Mouse (Mus musculus) embryonic facial prominence, embryonic 13.5 days (tissue): Measurements from ENCODE around the gene Trio. TPM values are rescaled to one million over a fixed set of nuclear protein-coding genes. Genes with fewer than 3 reads are reported as not detected.
A peak's percentile ranks its signal among the peaks of the same experiment; 100 is the strongest.

ENCODE experiments used
- ATAC-seq: fragments of 200-750 bp; cut with Nextera tagmentation; 2 replicates; pipeline ENCODE4 v1.8.0; 2017; ENCODE audit warnings: low read depth; ENCODE audit not compliant: insufficient number of reproducible peaks, insufficient read depth, low FRiP score, low TSS enrichment
- H3K27ac ChIP-seq: fragments of 300-500 bp; sonication (generic); 2 replicates; pipeline ENCODE4 v1.5.1; 2015; ENCODE audit warnings: moderate library complexity, mild to moderate bottlenecking, inconsistent platforms
- H3K27me3 ChIP-seq: fragments of 300-500 bp; sonication (generic); 2 replicates; pipeline ENCODE4 v1.6.1; 2015; ENCODE audit warnings: mild to moderate bottlenecking, inconsistent platforms
- H3K36me3 ChIP-seq: fragments of 300-500 bp; sonication (generic); 2 replicates; pipeline ENCODE4 v1.6.1; 2015; ENCODE audit warnings: mild to moderate bottlenecking, inconsistent platforms
- H3K4me1 ChIP-seq: fragments of 300-500 bp; sonication (generic); 2 replicates; pipeline ENCODE4 v1.6.1; 2015; ENCODE audit warnings: inconsistent platforms
- H3K4me2 ChIP-seq: fragments of 300-500 bp; sonication (generic); 2 replicates; pipeline ENCODE4 v1.6.1; 2015; ENCODE audit warnings: moderate library complexity, mild to moderate bottlenecking, inconsistent platforms
- H3K4me3 ChIP-seq: fragments of 300-500 bp; sonication (generic); 2 replicates; pipeline ENCODE4 v1.5.1; 2015; ENCODE audit warnings: mild to moderate bottlenecking, inconsistent platforms
- H3K9ac ChIP-seq: fragments of 300-500 bp; sonication (generic); 2 replicates; pipeline ENCODE4 v1.6.1; 2015; ENCODE audit warnings: mild to moderate bottlenecking, inconsistent platforms
- H3K9me3 ChIP-seq: fragments of 300-500 bp; sonication (generic); 2 replicates; pipeline ENCODE4 v1.6.1; 2016; ENCODE audit warnings: inconsistent platforms
- WGBS: fragments of 180-500 bp; shearing (Covaris S2); methylation state at CpG from one replicate; pipeline ENCODE4 v1.1.7; 2015; ENCODE audit warnings: mixed read lengths; 5-methylcytosine and 5-hydroxymethylcytosine counted together
- polyA plus RNA-seq: library from polyadenylated mRNA; unstranded; fragments of >200 nt; fragmentation: Nextera tagmentation; extraction: Ambion mirVana; gene quantifications from 2 replicates; pipeline ENCODE4 v1.2.1, GENCODE M21; 2015

Gene Trio
- polyA plus RNA-seq, 1 experiment from 2014 or later = 48.8 TPM

GRCm38 (mm10) chr15:27866471-27866870 is 159.2 kb downstream of the Trio start:
- Histone ChIP-seq H3K36me3 (peaks cover 44% of the 10 kb centered on the region), H3K4me3 (no peak overlapping the region), H3K9ac (no peak overlapping the region), H3K4me2 (no peak overlapping the region), H3K9me3 (no peaks in the 10 kb centered on the region), H3K27ac (no peak overlapping the region), H3K4me1 (peaks cover 3% of the 10 kb centered on the region; the same call in 1 of the 2 replicates), H3K27me3 (no peaks in the 10 kb centered on the region)
- WGBS = 69% methylated on average over 4 of the region's 4 CpGs
- ATAC-seq = no peak

GRCm38 (mm10) chr15:27866053-27866452 is 159.6 kb downstream of the Trio start:
- no peak for ATAC-seq
- H3K27me3 ChIP-seq = no peaks in the 10 kb centered on the region
- no peaks in the 10 kb centered on the region for H3K9me3 ChIP-seq
- 75% methylated on average over 6 of the region's 6 CpGs for WGBS
- H3K27ac ChIP-seq = no peak overlapping the region
- H3K36me3 ChIP-seq = peaks cover 45% of the 10 kb centered on the region
- no peak overlapping the region for H3K4me3 ChIP-seq
- no peak overlapping the region for H3K9ac ChIP-seq
- H3K4me2 ChIP-seq = no peak overlapping the region
- H3K4me1 ChIP-seq = peaks cover 3% of the 10 kb centered on the region; the same call in 1 of the 2 replicates

GRCm38 (mm10) chr15:27864397-27864796 is 161.3 kb downstream of the Trio start:
- H3K36me3 ChIP-seq = peaks cover 48% of the 10 kb centered on the region
- H3K9me3 ChIP-seq = no peaks in the 10 kb centered on the region
- WGBS = 94% methylated on average over 6 of the region's 6 CpGs
- no peak overlapping the region for H3K9ac ChIP-seq
- H3K27me3 ChIP-seq = no peaks in the 10 kb centered on the region
- ATAC-seq = no peak
- peaks cover 3% of the 10 kb centered on the region; the same call in 1 of the 2 replicates for H3K4me1 ChIP-seq
- H3K4me2 ChIP-seq = no peak overlapping the region
- H3K27ac ChIP-seq = no peak overlapping the region
- H3K4me3 ChIP-seq = no peak overlapping the region

GRCm38 (mm10) chr15:27862949-27863348 is 162.7 kb downstream of the Trio start:
- Histone ChIP-seq H3K27ac (no peak overlapping the region), H3K9me3 (no peaks in the 10 kb centered on the region), H3K27me3 (no peaks in the 10 kb centered on the region), H3K4me2 (no peak overlapping the region), H3K4me3 (no peak overlapping the region), H3K36me3 (peaks cover 43% of the 10 kb centered on the region), H3K9ac (no peak overlapping the region), H3K4me1 (peaks cover 8% of the 10 kb centered on the region; the same call in 1 of the 2 replicates)
- WGBS = 82% methylated on average over 11 of the region's 11 CpGs
- no peak for ATAC-seq

- Histone ChIP-seq H3K9me3 (no peaks in the 10 kb centered on the region), H3K27ac (no peak overlapping the region), H3K36me3 (peaks cover 49% of the 10 kb centered on the region), H3K4me3 (no peak overlapping the region), H3K4me2 (no peak overlapping the region), H3K9ac (no peak overlapping the region), H3K4me1 (peaks cover 13% of the 10 kb centered on the region; the same call in 1 of the 2 replicates), H3K27me3 (no peaks in the 10 kb centered on the region)
- no peak for ATAC-seq
- 91% methylated on average over 14 of the region's 14 CpGs for WGBS
Measured at GRCm38 (mm10) chr15:27860439-27860838, 165.2 kb downstream of the Trio start.

- Histone ChIP-seq H3K4me2 (no peak overlapping the region), H3K27me3 (no peaks in the 10 kb centered on the region), H3K4me1 (peaks cover 17% of the 10 kb centered on the region; the same call in 1 of the 2 replicates), H3K4me3 (no peak overlapping the region), H3K36me3 (peaks cover 48% of the 10 kb centered on the region), H3K9me3 (no peaks in the 10 kb centered on the region), H3K9ac (no peak overlapping the region), H3K27ac (no peak overlapping the region)
- no peak for ATAC-seq
- WGBS = 76% methylated on average over 1 of the region's 1 CpGs
Measured at GRCm38 (mm10) chr15:27859590-27859989, 166.1 kb downstream of the Trio start.

GRCm38 (mm10) chr15:27859115-27859514 is 166.5 kb downstream of the Trio start:
- Histone ChIP-seq H3K27me3 (no peaks in the 10 kb centered on the region), H3K4me2 (no peak overlapping the region), H3K4me1 (peaks cover 19% of the 10 kb centered on the region; the same call in 1 of the 2 replicates), H3K27ac (no peak overlapping the region), H3K9me3 (no peaks in the 10 kb centered on the region), H3K9ac (no peak overlapping the region), H3K36me3 (peaks cover 48% of the 10 kb centered on the region), H3K4me3 (no peak overlapping the region)
- WGBS = 63% methylated on average over 6 of the region's 6 CpGs
- no peak for ATAC-seq

GRCm38 (mm10) chr15:27858179-27858819 is 167.3 kb downstream of the Trio start:
- Histone ChIP-seq H3K27me3 (no peaks in the 10 kb centered on the region), H3K4me2 (no peak overlapping the region), H3K9me3 (no peaks in the 10 kb centered on the region), H3K4me3 (no peak overlapping the region), H3K36me3 (peaks cover 52% of the 10 kb centered on the region), H3K4me1 (peaks cover 19% of the 10 kb centered on the region; the same call in 1 of the 2 replicates), H3K9ac (no peak overlapping the region), H3K27ac (no peak overlapping the region)
- ATAC-seq = no peak
- 70% methylated on average over 7 of the region's 7 CpGs for WGBS

GRCm38 (mm10) chr15:27857242-27857641 is 168.4 kb downstream of the Trio start:
- H3K36me3 ChIP-seq = peaks cover 53% of the 10 kb centered on the region
- H3K4me2 ChIP-seq = no peak overlapping the region
- no peak overlapping the region for H3K4me3 ChIP-seq
- H3K27me3 ChIP-seq = no peaks in the 10 kb centered on the region
- H3K27ac ChIP-seq = no peak overlapping the region
- no peak for ATAC-seq
- H3K9ac ChIP-seq = no peak overlapping the region
- 84% methylated on average over 7 of the region's 7 CpGs for WGBS
- H3K9me3 ChIP-seq = no peaks in the 10 kb centered on the region
- peaks cover 19% of the 10 kb centered on the region; the same call in 1 of the 2 replicates for H3K4me1 ChIP-seq

- H3K4me3 ChIP-seq = no peak overlapping the region
- H3K9ac ChIP-seq = 0 out of 2 replicates have a peak overlapping the region, but pooled peaks have one; percentile 6
- 76% methylated on average over 29 of the region's 29 CpGs for WGBS
Measured at GRCm38 (mm10) chr15:27856050-27856787, 169.4 kb downstream of the Trio start.

GRCm38 (mm10) chr15:27851312-27851711 is 174.3 kb downstream of the Trio start:
- no peak for ATAC-seq
- Histone ChIP-seq H3K27ac (no peak overlapping the region), H3K27me3 (no peaks in the 10 kb centered on the region), H3K4me3 (no peak overlapping the region), H3K9me3 (no peaks in the 10 kb centered on the region), H3K36me3 (peaks cover 85% of the 10 kb centered on the region), H3K4me2 (no peak overlapping the region), H3K4me1 (peaks cover 12% of the 10 kb centered on the region), H3K9ac (no peak overlapping the region)
- WGBS = 51% methylated on average over 6 of the region's 6 CpGs

More at GRCm38 (mm10) chr15:27856050-27856787, 169.4 kb downstream of the Trio start:
- no peak for ATAC-seq
- peaks cover 57% of the 10 kb centered on the region for H3K36me3 ChIP-seq
- no peaks in the 10 kb centered on the region for H3K27me3 ChIP-seq
- H3K27ac ChIP-seq = 0 out of 2 replicates have a peak overlapping the region, but pooled peaks have one; percentile 17
- no peak overlapping the region for H3K4me2 ChIP-seq
- peaks cover 17% of the 10 kb centered on the region for H3K4me1 ChIP-seq
- no peaks in the 10 kb centered on the region for H3K9me3 ChIP-seq
